Mouse (Mus musculus): ENCODE measurements at regions not wholly inside any gene's neighbourhood (a gene's known extent, or its start where the extent isn't known, plus 50 kb on each side); places are given as distances from the start of the nearest gene placed in this dataset.

DNA sequence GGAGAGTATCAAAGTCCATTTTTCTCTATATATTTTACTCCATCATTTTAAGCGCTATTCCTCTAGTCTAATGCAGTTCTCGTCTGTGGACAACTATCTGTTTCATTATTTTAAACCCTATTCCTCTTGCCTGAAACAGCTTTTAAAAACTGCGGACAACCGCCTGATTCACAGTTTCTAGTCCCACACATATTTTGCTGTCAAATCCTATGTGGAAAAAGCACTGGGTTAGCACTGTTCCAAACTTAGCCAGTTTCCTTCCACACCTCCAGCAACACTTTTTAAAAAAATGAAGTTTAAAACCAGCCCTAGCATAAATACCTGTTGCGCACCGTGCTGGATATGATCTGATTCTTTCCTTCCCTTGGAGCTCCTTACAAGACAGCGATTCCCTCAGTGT, 614.1 kb upstream of the Ghitm start:
- no peak for TF ChIP-seq ZNF384 (IDR thresholded peaks at IDR 0.05; ENCODE audit: low read depth, low read length)
- no peak for TF ChIP-seq MAFK (IDR thresholded peaks at IDR 0.05; ENCODE audit: insufficient read depth, low read depth, low read length)
- no peak for TF ChIP-seq CHD2 (IDR thresholded peaks at IDR 0.05; ENCODE audit: low read depth, low read length)
- no peak for TF ChIP-seq ZC3H11A (IDR thresholded peaks at IDR 0.05; ENCODE audit: borderline replicate concordance, low read depth, low read length)
